Mouse (Mus musculus): ENCODE measurements around the gene Slc36a3.

The Slc36a3 gene

DNA sequence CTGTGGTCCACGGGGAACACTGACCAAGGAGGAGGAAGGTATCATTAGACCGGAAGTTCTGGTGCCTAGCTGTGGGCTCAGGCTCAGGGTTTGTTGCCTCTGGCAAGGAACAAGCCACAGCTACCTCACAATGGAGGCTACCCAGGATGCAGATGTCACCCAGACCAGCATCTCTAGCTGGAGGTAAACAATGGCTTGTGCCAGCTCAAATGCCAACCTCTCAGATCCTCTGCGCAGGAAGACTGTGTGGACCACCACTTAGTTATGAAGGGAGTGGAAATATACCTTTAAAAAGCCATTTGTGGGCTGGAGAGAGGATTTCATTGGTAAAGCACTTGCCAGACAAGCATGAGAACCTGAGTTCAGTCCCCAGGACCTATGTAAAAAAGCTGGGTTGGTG lies at the start of gene Slc36a3:
TSS of gene Slc36a3 (minus strand) at position 101 of the 400 bp plus-strand sequence.
- DNase-seq (ENCODE audit: low spot score in 2 of 2) = no peak

DNA sequence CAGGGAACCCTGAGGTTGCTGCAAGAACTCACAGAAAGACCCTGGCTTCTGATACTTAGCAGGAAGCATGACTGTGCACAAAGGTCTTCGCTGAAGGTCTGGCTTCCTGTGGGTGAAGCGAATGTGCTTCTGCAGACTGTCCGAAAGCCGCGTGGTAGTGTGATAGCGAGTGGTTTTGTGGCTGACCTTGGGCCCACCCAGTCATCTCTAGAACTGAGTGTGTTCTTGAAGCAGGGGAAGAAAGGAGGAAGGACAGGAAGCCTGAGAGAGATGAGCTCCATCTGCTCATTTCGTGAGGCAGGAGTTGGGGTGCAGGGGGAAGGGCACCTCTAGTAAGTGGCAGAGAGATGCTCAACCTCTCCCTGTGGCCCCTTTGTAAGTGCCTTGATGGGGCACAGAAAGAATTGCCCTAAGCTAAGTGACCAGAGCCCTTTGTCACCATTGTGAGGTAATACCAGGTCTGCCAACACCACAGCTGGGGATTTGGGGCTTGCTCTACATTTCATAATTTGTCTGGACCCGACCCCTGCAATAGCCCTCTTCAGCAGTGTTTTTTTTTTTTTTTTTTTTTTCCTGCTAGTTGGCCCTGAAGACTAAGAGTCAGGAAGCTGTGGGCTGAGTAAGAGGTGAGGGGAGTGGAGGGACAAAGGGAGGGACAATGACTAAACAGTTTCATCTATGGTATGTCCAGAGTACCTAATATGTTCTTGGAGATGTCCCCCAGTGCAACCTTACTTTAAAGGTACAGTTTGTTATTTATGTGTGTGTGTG lies 46.4 kb upstream of the Slc36a3 start:
- DNase-seq (ENCODE audit: low spot score in 2 of 2) = no peak

DNA sequence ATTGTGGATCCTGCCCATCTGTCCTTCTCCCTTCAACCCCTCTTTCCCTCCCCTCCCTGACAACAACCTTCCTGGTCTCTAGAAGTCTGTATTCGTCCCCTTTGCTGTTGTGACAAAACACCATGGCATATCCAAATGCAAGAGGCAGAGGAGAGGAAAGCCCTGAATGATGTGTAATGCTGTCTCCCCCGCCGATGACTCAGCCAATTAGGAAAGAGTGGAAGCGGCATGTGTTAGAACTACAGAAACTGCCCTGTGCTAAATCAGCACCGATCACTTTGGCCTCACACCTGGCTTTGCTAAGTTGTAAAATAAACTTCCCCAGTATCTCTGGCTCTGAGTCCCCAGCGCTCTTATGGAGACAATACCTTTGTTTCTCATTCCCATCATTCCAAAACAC lies 45.6 kb upstream of the Slc36a3 start:
- DNase-seq (ENCODE audit: low spot score in 2 of 2) = no peak

DNA sequence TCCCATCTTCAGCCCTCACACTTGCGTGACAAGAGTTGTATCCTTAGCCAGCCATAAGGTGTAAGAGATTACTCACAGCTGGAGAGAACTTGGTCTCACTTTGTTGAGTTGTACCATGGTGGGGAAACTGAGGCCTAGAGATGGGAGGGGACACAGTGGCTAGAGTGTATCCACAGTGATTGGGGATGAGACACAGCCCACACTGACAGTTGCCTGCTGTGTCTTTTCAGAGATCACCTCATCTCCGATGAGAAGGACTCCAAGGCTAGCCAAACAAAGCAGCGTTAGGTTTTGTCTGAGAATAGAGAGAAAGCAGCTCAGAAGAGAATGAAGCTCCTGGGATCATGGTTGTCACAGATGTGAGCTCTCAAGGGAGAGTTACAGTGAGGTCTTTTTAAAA lies 38.7 kb upstream of the Slc36a3 start:
- no peak for DNase-seq (ENCODE audit: low spot score in 2 of 2)

DNA sequence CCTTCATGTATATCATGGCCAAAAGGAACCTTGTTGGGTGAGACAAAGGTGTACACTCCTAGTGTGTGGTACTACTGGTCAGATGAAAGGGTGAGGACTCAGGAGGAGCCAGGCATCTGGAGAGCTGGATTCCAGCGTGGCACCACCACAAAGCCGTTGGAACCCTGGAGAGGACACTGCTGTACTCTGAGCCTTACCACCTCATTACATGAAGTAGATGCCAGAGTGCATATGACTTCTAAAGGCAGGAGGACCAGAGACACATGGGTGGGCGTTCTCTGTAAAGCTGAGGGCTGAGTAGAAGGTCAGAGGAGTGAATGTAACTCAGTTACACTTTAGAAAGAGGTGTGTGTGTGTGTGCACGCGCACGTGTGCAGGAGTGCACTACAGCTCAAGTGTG lies 36.3 kb upstream of the Slc36a3 start:
- no peak for DNase-seq (ENCODE audit: low spot score in 2 of 2)

DNA sequence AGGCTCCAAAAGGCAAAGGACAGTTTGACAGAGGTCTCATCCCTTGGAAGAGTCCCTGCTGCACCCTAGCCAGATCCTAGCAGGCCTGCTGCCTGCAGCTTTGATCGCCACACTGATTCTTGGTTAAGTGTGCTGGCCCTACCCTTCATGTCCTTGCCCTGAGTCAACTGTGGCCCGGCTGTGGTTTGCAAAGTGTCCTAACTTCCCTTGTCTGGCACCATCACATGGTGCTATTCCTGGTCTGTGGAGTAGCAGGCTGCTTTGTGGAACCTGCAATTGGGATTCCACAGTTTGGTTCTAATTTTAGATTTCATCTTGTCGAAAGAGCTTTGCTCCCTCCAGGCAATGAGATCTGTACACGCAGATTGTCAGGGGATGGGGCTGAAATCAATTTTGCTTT lies 35.8 kb upstream of the Slc36a3 start:
- peak; percentile 30 to 36 for DNase-seq (ENCODE audit: low spot score in 2 of 2)

DNA sequence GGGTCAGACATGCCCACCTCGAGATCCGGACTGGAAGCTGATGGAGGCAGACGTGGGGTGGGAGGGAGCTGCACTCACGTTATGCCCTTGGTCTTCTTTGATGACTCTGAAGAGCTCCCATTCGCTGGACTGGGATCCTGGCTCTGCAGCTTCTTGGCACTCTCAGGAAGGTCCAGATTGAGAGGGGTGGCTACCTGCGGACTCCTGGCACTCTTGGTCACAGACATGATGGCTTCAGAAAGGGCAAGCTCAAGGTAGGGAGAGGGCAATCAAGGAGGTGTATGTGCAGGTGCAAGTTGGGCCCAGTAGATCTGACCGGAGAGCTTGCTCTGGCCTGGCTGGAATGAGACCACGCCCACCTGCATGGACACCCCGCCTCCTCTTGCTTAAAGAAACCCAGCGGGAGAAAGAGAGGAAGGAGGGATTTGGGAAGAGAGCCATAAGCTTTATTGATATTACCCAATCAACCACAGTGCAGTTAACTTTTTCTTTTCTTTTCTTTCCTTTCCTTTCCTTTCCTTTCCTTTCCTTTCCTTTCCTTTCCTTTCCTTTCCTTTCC lies 33.3 kb upstream of the Slc36a3 start, which contains the start of gene Slc36a2:
TSS of gene Slc36a2 (minus strand) at position 345 of the 559 bp plus-strand sequence.
- DNase-seq (ENCODE audit: low spot score in 2 of 2) = no peak

DNA sequence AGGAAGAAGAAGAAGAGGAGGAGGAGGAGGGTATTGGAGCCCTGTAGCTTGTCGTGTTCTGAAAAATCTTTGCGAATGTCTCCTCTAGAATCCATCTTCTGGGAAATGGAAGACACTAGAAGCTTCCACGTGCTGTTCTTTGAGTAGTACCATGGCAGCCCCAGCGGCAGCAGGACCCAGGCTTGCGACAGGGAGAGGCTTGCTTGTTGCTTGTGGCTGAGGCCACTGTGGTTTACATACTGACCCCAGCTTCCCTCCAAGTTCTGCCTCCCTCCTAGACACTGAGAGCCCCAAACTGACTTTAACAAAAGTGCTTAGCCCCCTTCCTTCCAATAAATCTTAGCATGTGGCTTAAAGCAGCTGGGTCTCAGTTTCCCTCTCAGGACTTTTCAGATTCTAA lies 32.7 kb upstream of the Slc36a3 start:
- DNase-seq (ENCODE audit: low spot score in 2 of 2) = no peak

DNA sequence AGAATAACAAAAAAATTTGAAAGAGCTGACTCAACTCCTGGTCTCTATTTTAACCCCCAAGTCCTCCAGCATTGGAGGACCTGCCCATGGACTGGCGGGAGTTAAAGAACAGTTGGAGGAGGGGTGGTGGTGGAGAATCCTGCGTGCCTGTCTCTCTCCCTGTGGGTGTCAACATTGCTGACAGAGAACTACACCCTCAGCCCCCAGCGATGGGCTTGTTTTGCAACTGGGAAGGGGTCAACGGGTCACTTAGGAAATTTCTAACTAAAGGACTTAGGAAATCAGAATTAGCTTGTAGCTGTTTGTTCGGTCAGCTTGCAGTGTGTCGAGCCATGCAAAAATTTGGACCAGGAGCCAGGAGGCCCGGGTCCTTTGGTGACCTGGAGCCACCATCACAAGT lies 31.6 kb upstream of the Slc36a3 start:
- no peak for DNase-seq (ENCODE audit: low spot score in 2 of 2)

DNA sequence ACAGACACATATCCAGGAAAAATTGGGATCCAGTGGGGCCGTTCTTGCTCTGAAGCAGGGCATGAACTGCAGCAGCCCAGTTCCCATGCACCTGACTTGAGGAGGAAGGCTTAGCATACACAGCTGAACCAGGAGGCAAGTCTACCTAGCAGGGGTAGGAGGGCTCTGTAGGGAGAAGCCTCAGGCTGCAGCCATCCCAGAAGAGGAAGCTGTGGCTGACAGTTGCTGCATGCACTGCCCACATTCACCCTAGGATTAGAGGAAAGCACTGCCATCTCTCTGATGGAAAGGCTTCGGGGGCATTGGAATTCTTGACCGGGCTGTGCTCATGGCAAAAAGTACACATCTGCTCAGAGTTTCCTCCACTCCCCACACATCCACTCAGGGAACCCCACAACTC lies 28.3 kb upstream of the Slc36a3 start:
- no peak for DNase-seq (ENCODE audit: low spot score in 2 of 2)

DNA sequence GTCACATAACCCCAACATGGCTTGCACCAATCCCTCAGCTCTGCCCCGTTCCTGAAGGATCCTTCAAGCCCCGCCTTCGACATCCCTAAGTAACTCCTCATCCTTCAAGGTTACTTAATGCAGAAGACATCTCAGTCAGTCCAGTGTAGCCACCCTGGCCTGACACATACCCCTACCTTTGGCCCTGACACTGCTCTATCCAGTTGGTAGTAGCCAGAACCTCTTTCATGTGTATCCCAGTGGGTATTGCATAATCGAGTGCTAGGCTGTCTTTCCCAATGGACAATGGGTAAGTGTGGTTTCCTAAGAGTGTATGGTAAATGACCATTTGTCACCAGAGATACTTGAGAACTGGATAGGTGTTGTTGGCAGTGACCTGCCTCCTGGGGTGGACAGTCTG lies 27.3 kb upstream of the Slc36a3 start:
- DNase-seq (ENCODE audit: low spot score in 2 of 2) = no peak

DNA sequence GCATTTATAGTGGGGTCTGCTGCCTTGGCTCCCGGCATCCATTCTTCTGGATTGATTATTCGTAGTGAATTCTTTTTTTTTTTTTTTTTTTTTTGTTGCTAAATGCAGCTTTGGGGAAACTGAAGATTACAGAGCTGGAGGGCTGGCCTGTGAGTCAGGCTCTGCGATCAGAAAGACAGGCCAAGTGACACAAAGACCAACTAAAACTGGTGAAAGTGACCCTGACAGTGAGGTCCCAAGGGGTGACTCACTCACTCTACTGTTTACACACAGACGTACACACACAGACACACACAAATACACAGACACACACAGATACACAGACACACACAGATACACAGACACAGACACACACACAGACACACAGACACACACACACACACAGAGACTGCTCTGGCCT lies 19.0 kb upstream of the Slc36a3 start:
- no peak for DNase-seq (ENCODE audit: low spot score in 2 of 2)

DNA sequence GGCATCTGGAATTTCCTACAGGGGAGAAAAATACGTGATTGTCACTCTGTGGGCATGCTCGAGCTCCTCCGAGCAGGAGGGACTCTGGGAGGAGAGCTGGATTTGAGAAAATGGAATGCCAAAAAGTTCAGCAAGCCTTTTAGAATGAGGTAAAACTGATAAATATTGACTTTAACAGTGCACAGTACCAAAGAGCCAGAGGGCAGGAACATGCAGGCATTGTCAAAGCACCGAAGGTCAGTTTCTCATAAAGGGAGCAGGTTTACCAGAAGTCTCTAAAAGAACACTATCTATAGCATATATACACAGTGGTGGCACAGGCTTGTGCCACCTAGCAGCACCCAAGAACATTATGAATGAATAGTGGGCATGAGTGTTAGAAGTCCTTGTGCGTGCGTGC lies 17.4 kb upstream of the Slc36a3 start:
- DNase-seq (ENCODE audit: low spot score in 2 of 2) = no peak

DNA sequence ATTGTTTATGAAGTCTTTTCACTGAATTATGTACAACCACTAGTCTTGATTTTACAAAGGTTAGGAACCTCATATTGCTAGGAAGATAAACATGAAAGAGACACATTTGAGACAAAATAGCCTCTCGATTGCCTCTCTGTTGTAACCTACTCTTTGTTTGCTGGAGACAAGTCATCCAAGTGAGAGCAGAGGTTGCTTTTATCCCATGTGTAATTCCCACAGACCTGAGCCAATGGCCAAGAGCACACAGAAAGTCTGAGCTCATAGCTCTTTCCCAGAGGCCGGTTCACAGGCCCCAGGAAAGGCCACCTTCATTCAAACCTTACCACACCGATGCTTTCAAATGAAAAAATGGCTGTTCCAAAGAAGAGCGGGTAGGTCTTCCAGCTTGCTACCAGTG lies 17.0 kb upstream of the Slc36a3 start:
- no peak for DNase-seq (ENCODE audit: low spot score in 2 of 2)

DNA sequence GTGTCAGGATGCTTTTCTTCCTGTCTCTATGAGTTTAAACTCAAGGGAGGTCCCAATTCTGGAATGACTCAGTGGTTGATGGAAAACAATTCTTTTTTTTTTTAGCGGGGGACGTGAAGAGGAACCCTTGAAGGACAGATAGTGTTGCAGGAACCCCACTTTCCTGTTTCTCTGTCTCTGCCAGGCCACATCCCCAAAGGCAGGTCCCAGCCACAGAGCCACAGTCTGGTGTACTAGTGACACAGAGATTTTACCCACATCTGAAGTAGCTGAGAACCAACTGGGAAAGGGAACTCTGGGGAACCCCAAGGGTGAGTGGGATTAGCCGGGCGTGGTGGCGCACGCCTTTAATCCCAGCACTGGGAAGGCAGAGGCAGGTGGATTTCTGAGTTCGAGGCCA lies 14.2 kb upstream of the Slc36a3 start:
- no peak for DNase-seq (ENCODE audit: low spot score in 2 of 2)

DNA sequence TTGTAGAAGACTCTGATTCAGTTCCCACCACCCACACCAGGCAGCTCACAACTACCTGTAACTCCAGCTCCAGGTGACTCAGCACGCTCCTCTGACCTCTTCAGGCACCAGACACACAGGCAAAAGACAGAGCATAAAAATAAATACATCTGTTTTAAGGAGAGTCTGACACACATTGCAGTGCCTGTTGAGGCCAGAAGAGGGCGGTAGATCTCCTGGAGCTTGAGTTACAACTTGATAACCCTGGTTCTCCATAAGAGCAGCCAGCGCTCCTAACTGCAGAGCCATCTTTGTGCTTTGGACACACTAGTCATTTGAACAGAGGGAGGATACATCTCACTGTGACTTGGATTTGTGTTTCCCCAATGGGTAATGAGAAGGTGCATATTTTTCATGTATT lies 13.2 kb upstream of the Slc36a3 start:
- DNase-seq (ENCODE audit: low spot score in 2 of 2) = no peak

DNA sequence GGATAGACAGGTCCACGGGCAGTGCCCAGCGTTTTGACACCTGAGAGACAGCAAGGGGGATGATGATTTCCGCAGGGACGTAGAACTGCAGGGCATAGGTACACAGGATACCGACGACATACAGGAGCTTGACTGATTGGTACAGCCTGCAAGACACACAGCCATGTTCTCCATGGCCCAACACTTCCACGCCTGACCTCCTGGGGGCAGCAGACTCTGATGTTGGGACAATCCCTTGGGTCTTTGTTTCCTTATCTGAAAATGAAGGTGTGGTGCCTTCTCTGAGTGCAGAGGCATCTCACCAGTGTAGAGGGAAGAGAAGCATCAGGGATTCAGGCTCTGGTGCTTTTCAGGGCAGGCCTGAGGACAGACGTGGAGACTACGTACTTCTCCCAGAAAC lies 11.2 kb upstream of the Slc36a3 start:
- no peak for DNase-seq (ENCODE audit: low spot score in 2 of 2)

DNA sequence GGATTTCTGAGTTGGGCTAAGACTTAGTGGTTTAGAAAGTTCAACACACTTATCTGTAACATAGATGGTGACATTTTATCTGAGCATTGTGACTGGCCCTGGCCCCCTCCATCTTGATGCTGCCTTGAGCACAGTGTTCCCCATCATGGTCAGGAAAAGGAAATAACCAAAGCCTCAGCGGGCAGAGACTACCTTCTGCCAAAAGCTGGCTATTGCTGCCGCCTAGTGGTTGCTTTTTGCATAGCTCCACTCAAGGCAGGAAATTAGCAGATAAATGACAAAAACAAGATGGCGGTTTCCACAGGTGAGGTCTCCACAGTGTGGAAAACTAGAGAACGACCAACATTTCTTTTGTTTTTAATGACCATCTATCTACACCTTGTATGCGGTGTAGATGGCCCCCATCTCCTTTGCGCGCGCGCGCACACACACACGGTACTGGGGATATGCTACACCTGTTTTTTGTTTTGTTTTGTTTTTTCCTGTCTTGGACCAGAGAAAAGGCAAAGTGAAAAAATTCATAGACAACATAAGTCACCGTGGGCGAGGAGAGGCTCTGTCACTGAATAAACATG lies 7.4 kb upstream of the Slc36a3 start:
- peak; percentile 39 to 71 for DNase-seq (ENCODE audit: low spot score in 2 of 2)

DNA sequence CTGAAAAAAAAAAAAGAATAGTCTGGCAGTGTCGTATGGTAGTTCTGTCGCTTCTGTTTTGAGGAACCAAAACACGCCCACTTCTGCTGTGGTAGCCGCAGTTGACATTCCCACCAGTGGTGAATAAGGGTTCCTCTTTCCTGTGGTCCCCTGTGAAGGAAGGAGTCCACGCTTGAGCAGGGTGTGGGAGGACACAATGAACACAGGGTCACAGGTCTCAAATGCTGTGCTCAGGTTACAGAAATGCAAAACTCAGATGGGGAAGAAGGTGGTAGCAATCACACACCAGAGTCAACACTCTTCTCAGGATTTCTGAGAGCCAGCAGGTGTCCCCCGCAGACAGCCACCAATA lies 3.5 kb upstream of the Slc36a3 start:
- DNase-seq (ENCODE audit: low spot score in 2 of 2) = peak; percentile 31 to 43

DNA sequence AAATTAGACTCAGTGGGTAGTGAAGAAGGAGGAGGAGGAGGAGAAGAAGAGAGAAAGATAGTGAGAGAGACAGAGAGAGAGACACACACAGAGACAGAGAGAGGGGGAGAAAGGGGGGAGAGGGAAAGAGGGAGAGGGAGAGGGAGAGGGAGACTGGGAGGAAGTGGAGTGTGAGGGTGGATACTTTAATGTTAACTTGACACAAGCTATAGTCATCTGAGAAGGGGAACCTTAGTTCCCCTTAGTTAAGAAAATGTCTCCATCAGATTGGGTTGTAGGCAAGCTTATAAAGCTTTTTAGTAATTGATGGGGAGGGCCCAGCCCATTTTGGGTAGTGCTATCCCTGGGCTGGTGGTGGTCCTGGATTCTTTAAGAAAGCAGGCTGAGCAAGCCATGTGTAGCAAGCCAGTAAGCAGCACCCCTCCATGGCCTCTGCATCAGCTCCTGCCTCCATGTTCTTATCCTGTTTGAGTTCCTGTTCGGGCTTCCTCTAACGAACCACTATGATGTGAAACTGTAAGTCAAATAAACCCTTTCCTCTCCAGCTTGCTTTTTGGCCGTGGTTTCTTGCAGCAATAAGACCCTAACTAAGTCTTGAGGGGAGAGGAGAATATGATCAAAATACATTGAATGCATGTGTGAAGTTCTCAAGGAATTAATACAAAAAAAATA lies 3.0 kb upstream of the Slc36a3 start:
- no peak for DNase-seq (ENCODE audit: low spot score in 2 of 2)

DNA sequence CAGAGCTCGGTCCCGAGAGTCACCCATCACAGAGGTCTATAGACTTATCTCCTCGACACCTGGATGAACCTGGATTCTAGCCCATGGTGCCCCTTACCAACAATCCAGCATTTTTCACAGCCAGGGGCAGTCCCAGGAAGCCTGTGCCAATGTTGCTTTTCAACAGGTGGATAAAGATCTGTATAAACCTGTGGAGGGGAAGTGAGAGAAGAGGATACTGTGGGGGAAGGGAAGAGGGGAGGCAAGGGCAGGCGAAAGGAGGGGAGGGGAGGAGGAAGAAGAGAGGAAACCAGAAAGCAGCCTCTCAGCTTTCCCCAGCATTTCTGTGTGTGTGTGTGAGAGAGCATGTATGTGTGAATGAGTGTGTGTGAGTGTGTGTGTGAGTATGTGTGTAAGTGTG lies 3.0 kb downstream of the Slc36a3 start:
- no peak for DNase-seq (ENCODE audit: low spot score in 2 of 2)

DNA sequence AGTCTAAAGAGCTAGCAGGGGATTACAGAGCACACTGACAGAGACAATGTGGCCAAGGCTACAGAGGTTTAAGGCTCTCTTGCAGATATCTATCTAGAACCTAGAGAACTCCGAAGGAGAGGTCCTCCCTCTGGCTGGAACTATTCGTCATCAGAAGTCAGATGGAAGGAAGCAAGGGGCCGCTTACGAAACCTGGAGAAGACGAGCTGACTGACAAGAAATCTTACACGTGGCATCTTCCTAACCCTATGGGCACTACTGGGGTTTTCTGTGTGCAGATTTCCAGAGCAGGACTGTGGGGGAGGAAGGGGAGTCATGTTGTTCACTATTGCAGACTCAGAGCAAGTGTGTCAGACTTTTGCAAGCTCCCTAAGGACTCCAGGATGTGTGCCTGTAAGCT lies 4.1 kb downstream of the Slc36a3 start:
- no peak for DNase-seq (ENCODE audit: low spot score in 2 of 2)

DNA sequence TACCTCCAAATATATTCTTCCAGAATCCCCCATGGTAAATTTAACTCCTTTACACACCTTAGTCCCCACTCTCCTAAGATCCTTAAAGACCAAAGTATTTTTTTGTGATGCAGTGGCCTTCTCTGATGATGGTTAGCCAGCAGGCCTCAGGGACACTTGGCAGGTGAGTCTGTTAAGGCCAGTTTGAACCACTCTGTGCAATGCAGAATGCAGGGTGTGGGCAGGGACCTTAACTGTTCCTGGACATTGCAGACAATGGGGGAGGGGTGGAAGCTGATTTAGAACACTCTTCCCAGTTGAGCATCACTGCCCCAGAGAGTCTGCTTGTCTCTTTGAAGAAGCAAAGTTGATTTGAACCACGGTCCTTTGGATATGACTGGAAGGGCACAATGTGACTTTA lies 4.7 kb downstream of the Slc36a3 start:
- DNase-seq (ENCODE audit: low spot score in 2 of 2) = no peak
